Mouse (Mus musculus) stomach, embryonic 14.5 days (tissue): ENCODE data around the gene Fam107b. TPM values are rescaled to one million over a fixed set of nuclear protein-coding genes. Genes with fewer than 3 reads are reported as not detected.
A peak's percentile ranks its signal among the peaks of the same experiment; 100 is the strongest.

Experiments used
- ATAC-seq: fragments of 200-750 bp; cut with Nextera tagmentation; 2 replicates; pipeline ENCODE4 v1.8.0; 2017; ENCODE audit warnings: low read depth, moderate TSS enrichment; ENCODE audit not compliant: insufficient number of reproducible peaks, insufficient read depth, low FRiP score
- H3K27ac ChIP-seq: fragments of 300-500 bp; sonication (generic); 2 replicates; pipeline ENCODE4 v1.5.1; 2014; ENCODE audit warnings: mild to moderate bottlenecking, low read length, moderate library complexity, mixed read lengths
- H3K27me3 ChIP-seq: fragments of 300-500 bp; sonication (generic); 2 replicates; pipeline ENCODE4 v1.6.1; 2014; ENCODE audit warnings: low read length, control low read depth, mixed read lengths; ENCODE audit not compliant: control insufficient read depth, insufficient read depth
- H3K36me3 ChIP-seq: fragments of 300-500 bp; sonication (generic); 2 replicates; pipeline ENCODE4 v1.6.1; 2014; ENCODE audit warnings: mild to moderate bottlenecking, control low read depth, low read length, moderate library complexity, mixed read lengths; ENCODE audit not compliant: control insufficient read depth, insufficient read depth
- H3K4me1 ChIP-seq: fragments of 300-500 bp; sonication (generic); 2 replicates; pipeline ENCODE4 v1.6.1; 2014; ENCODE audit warnings: low read length, control low read depth, mixed read lengths; ENCODE audit not compliant: control insufficient read depth, insufficient read depth
- H3K4me2 ChIP-seq: fragments of 300-500 bp; sonication (generic); replicated peaks from 2 replicates; pipeline ENCODE4 v1.6.1; 2014; ENCODE audit warnings: low read depth, low read length, control low read depth
- H3K4me3 ChIP-seq: fragments of 300-500 bp; sonication (generic); 2 replicates; pipeline ENCODE4 v1.5.1; 2014; ENCODE audit warnings: low read depth, low read length, control low read depth
- H3K9ac ChIP-seq: fragments of 300-500 bp; sonication (generic); replicated peaks from 2 replicates; pipeline ENCODE4 v1.6.1; 2014; ENCODE audit warnings: low read depth, mild to moderate bottlenecking, control low read depth, low read length, moderate library complexity, mixed read lengths
- H3K9me3 ChIP-seq: fragments of 300-500 bp; sonication (generic); 2 replicates; pipeline ENCODE4 v1.6.1; 2016; ENCODE audit warnings: low read depth, low read length, control low read depth; ENCODE audit not compliant: control insufficient read depth
- WGBS: fragments of 180-500 bp; shearing (Covaris S2); extraction: QIAGEN DNeasy Blood & Tissue Kit; methylation state at CpG from one replicate; pipeline ENCODE4 v1.1.7; 2014; 5-methylcytosine and 5-hydroxymethylcytosine counted together
- polyA plus RNA-seq: library from polyadenylated mRNA; unstranded; fragments of >200 nt; fragmentation: Nextera tagmentation; extraction: Ambion mirVana; gene quantifications from 2 replicates; pipeline ENCODE4 v1.2.1, GENCODE M21; 2014

Fam107b gene
- polyA plus RNA-seq, 1 experiment from 2014 or later, result 55.4 TPM

GRCm38 (mm10) chr2:3658900-3659299 is 88.6 kb downstream of the Fam107b start:
- 21% methylated on average over 4 of the region's 4 CpGs for WGBS
- peaks cover 12% of the 10 kb centered on the region; the same call in 1 of the 2 replicates for H3K4me1 ChIP-seq
- ATAC-seq, result no peak
- H3K27ac ChIP-seq, result no peak overlapping the region
- H3K27me3 ChIP-seq, result no peaks in the 10 kb centered on the region
- no peaks in the 10 kb centered on the region for H3K36me3 ChIP-seq
- H3K4me3 ChIP-seq, result no peak overlapping the region
- no peak overlapping the region for H3K9ac ChIP-seq
- no peaks in the 10 kb centered on the region for H3K9me3 ChIP-seq
- no peak overlapping the region for H3K4me2 ChIP-seq

GRCm38 (mm10) chr2:3659300-3659910 is 89.1 kb downstream of the Fam107b start:
- no peak overlapping the region for H3K4me3 ChIP-seq
- H3K36me3 ChIP-seq, result no peaks in the 10 kb centered on the region
- no peak overlapping the region for H3K4me2 ChIP-seq
- H3K9me3 ChIP-seq, result no peaks in the 10 kb centered on the region
- no peak overlapping the region for H3K27ac ChIP-seq
- H3K27me3 ChIP-seq, result no peaks in the 10 kb centered on the region
- H3K9ac ChIP-seq, result no peak overlapping the region
- WGBS, result 43% methylated on average over 5 of the region's 5 CpGs
- peak; percentile 51 for ATAC-seq
- H3K4me1 ChIP-seq, result peaks cover 12% of the 10 kb centered on the region; the same call in 1 of the 2 replicates

GRCm38 (mm10) chr2:3664086-3664485 is 93.8 kb downstream of the Fam107b start:
- ATAC-seq, result no peak
- Histone ChIP-seq H3K27ac (no peak overlapping the region), H3K27me3 (no peaks in the 10 kb centered on the region), H3K36me3 (no peaks in the 10 kb centered on the region), H3K9ac (no peak overlapping the region), H3K4me1 (no peaks in the 10 kb centered on the region), H3K4me3 (no peak overlapping the region), H3K9me3 (no peaks in the 10 kb centered on the region), H3K4me2 (no peak overlapping the region)
- 69% methylated on average over 6 of the region's 6 CpGs for WGBS

DNA sequence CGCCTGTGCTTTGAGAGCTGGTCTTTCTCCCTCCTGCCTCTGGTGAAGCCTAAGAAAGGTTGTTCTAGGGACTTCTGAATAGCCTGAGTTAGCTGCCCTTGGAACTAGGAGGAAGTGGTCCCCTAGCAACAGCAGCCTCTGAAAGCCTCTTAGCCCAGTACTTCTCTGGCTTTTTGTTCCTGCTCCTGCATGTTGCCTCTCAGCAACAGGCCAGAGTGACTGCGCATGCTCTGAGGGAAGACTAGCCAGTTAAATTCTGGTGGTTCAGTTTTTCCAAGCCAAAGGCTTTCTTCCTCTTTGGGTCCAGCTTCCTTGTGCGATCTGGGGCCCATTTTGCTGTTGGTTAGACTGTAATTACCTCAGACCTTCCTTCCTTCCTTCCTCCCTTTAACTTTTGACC is 98.4 kb downstream of the Fam107b start:
- Histone ChIP-seq H3K4me1 (no peaks in the 10 kb centered on the region), H3K9ac (no peak overlapping the region), H3K27ac (no peak overlapping the region), H3K36me3 (no peaks in the 10 kb centered on the region), H3K9me3 (no peaks in the 10 kb centered on the region), H3K4me3 (no peak overlapping the region), H3K27me3 (no peaks in the 10 kb centered on the region), H3K4me2 (no peak overlapping the region)
- no peak for ATAC-seq
- 82% methylated on average over 3 of the region's 3 CpGs for WGBS

- Histone ChIP-seq H3K27me3 (no peaks in the 10 kb centered on the region), H3K36me3 (no peaks in the 10 kb centered on the region), H3K27ac (no peak overlapping the region), H3K4me2 (no peak overlapping the region), H3K9me3 (no peaks in the 10 kb centered on the region), H3K4me3 (no peak overlapping the region), H3K9ac (no peak overlapping the region), H3K4me1 (no peaks in the 10 kb centered on the region)
- ATAC-seq, result no peak
- WGBS, result 70% methylated on average over 2 of the region's 2 CpGs
These were observed 99.4 kb downstream of the Fam107b start for GRCm38 (mm10) chr2:3669646-3670045.

DNA sequence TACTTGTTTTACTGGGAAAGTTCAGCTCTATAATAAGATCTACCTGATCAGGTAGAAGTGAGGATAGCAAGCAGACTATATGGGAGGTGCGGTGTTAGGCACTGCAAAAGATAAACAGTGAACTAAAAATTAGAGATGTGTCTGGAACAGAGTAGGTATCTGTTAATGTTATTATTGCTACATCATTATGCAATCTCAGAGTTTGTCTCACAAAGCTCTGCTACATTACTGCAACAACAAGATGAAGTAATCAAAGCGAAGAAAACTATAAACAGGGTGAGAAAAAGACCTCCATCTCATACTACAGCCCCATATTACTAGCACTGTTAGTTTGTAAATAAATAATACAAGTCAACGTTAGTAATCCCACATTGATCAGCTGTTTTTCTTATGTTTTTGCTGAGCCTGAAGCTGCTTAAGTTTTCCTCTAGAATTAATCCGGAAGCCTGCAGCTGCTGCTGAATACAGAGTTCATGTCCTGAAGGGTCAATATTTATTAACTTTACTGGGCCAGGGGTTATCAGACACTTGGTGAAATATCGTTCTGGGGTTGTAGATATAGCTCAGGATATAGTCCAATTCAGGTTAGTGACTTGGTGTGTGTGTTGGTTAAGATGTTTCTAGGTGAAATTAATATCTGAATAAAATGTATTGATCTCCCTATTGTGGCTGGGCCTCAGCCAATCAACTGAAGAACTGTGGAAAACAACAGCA is 102.5 kb downstream of the Fam107b start:
- 57% methylated on average over 5 of the region's 5 CpGs for WGBS

GRCm38 (mm10) chr2:3675481-3675880 is 105.2 kb downstream of the Fam107b start:
- Histone ChIP-seq H3K27me3 (no peaks in the 10 kb centered on the region), H3K9me3 (no peaks in the 10 kb centered on the region)
- 93% methylated on average over 1 of the region's 1 CpGs for WGBS

More for the DNA sequence above, 102.5 kb downstream of the Fam107b start:
- Histone ChIP-seq H3K27ac (no peak overlapping the region), H3K9me3 (no peaks in the 10 kb centered on the region), H3K4me2 (no peak overlapping the region), H3K4me1 (no peaks in the 10 kb centered on the region), H3K27me3 (no peaks in the 10 kb centered on the region), H3K4me3 (no peak overlapping the region), H3K36me3 (no peaks in the 10 kb centered on the region), H3K9ac (no peak overlapping the region)
- no peak for ATAC-seq

GRCm38 (mm10) chr2:3682699-3683098 is 112.4 kb downstream of the Fam107b start:
- Histone ChIP-seq H3K9me3 (no peaks in the 10 kb centered on the region), H3K27ac (no peak overlapping the region), H3K4me1 (peaks cover 3% of the 10 kb centered on the region; the same call in 1 of the 2 replicates), H3K27me3 (no peaks in the 10 kb centered on the region), H3K9ac (no peak overlapping the region), H3K4me3 (no peak overlapping the region), H3K4me2 (no peak overlapping the region), H3K36me3 (no peaks in the 10 kb centered on the region)
- no peak for ATAC-seq
- 34% methylated on average over 4 of the region's 4 CpGs for WGBS

More at GRCm38 (mm10) chr2:3675481-3675880, 105.2 kb downstream of the Fam107b start:
- no peaks in the 10 kb centered on the region for H3K36me3 ChIP-seq
- H3K4me2 ChIP-seq, result no peak overlapping the region
- no peak overlapping the region for H3K9ac ChIP-seq
- H3K27ac ChIP-seq, result no peak overlapping the region
- ATAC-seq, result no peak
- no peak overlapping the region for H3K4me3 ChIP-seq
- H3K4me1 ChIP-seq, result no peaks in the 10 kb centered on the region
